Mouse (Mus musculus): ENCODE results near the gene Myoc.
"Not testable (repeated sequence)": the region's sequence is repeated elsewhere in the genome, so short reads cannot be mapped to it uniquely, and the experiment has no call there.

The Myoc gene

GRCm38 (mm10) chr1:162639051-162639750 lies at the start of gene Myoc:
Gene Myoc, plus strand, starts transcription at chr1:162639155.
- no peak for DNase-seq (ENCODE audit: low spot score in 2 of 2)

- DNase-seq (ENCODE audit: low spot score in 2 of 2): no peak
Observed at GRCm38 (mm10) chr1:162589443-162589842, 49.5 kb upstream of the Myoc start.

GRCm38 (mm10) chr1:162590415-162590997 lies 48.4 kb upstream of the Myoc start:
- no peak for DNase-seq (ENCODE audit: low spot score in 2 of 2)

GRCm38 (mm10) chr1:162597379-162598102 lies 41.4 kb upstream of the Myoc start:
- DNase-seq (ENCODE audit: low spot score in 2 of 2): no peak

GRCm38 (mm10) chr1:162599617-162600016 lies 39.3 kb upstream of the Myoc start:
- no peak for DNase-seq (ENCODE audit: low spot score in 2 of 2)

- no peak for DNase-seq (ENCODE audit: low spot score in 2 of 2)
Observed at GRCm38 (mm10) chr1:162601288-162601687, 37.7 kb upstream of the Myoc start.

- no peak for DNase-seq (ENCODE audit: low spot score in 2 of 2)
Observed at GRCm38 (mm10) chr1:162608127-162608526, 30.8 kb upstream of the Myoc start.

GRCm38 (mm10) chr1:162609633-162610250 lies 29.2 kb upstream of the Myoc start:
- no peak for DNase-seq (ENCODE audit: low spot score in 2 of 2)

GRCm38 (mm10) chr1:162611191-162611590 lies 27.8 kb upstream of the Myoc start:
- no peak for DNase-seq (ENCODE audit: low spot score in 2 of 2)

- peak; percentile 6 to 33 for DNase-seq (ENCODE audit: low spot score in 2 of 2)
Observed at GRCm38 (mm10) chr1:162615511-162615910, 23.4 kb upstream of the Myoc start.

GRCm38 (mm10) chr1:162620487-162620886 lies 18.5 kb upstream of the Myoc start:
- DNase-seq (ENCODE audit: low spot score in 2 of 2): no peak

- no peak for DNase-seq (ENCODE audit: low spot score in 2 of 2)
Observed at GRCm38 (mm10) chr1:162623895-162624294, 15.1 kb upstream of the Myoc start.

GRCm38 (mm10) chr1:162625229-162625628 lies 13.7 kb upstream of the Myoc start:
- DNase-seq (ENCODE audit: low spot score in 2 of 2): no peak

GRCm38 (mm10) chr1:162627821-162628220 lies 11.1 kb upstream of the Myoc start:
- DNase-seq (ENCODE audit: low spot score in 2 of 2): not testable (repeated sequence)

- not testable (repeated sequence) for DNase-seq (ENCODE audit: low spot score in 2 of 2)
Observed at GRCm38 (mm10) chr1:162628326-162628725, 10.6 kb upstream of the Myoc start.

- not testable (repeated sequence) for DNase-seq (ENCODE audit: low spot score in 2 of 2)
Observed at GRCm38 (mm10) chr1:162635291-162635931, 3.5 kb upstream of the Myoc start.

- no peak for DNase-seq (ENCODE audit: low spot score in 2 of 2)
Observed at GRCm38 (mm10) chr1:162636516-162636915, 2.4 kb upstream of the Myoc start.

- no peak for DNase-seq (ENCODE audit: low spot score in 2 of 2)
Observed at GRCm38 (mm10) chr1:162638535-162638934, 420 bp upstream of the Myoc start.

GRCm38 (mm10) chr1:162639861-162640260 lies 906 bp downstream of the Myoc start:
- no peak for DNase-seq (ENCODE audit: low spot score in 2 of 2)

- no peak for DNase-seq (ENCODE audit: low spot score in 2 of 2)
Observed at GRCm38 (mm10) chr1:162642591-162642990, 3.6 kb downstream of the Myoc start.

- peak; percentile 13 to 69 for DNase-seq (ENCODE audit: low spot score in 2 of 2)
Observed at GRCm38 (mm10) chr1:162643752-162644151, 4.8 kb downstream of the Myoc start.
